Mouse (Mus musculus): ENCODE measurements around the gene Prkag2.
A peak's percentile ranks its signal among the peaks of the same experiment; 100 is the strongest.

Prkag2 gene

GRCm38 (mm10) chr5:24919155-24919554, 181.3 kb downstream of the Prkag2 start:
- DNase-seq (ENCODE audit: low spot score in 2 of 2), result no peak

DNA sequence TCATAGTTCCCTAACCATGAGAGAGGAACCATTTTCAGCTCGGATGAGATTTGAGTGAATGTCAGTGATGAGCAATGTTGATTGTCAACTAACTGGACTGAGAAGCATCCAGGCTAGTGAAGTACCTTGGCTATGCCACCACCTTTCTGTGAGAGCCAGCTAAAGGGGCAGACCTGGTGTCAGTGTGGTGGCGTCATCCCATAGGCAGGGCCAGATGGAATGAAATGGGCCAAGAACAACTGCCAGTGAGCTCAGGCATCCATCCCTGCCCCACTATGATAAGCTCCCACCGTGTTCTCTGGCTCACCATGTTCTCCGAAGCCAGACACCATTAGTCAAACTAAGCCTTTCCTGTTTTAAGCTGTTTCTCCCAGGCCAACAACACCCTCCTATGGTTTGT, 183.9 kb downstream of the Prkag2 start:
- DNase-seq (ENCODE audit: low spot score in 2 of 2), result no peak

GRCm38 (mm10) chr5:24915119-24915518, 185.3 kb downstream of the Prkag2 start:
- DNase-seq (ENCODE audit: low spot score in 2 of 2), result no peak

DNA sequence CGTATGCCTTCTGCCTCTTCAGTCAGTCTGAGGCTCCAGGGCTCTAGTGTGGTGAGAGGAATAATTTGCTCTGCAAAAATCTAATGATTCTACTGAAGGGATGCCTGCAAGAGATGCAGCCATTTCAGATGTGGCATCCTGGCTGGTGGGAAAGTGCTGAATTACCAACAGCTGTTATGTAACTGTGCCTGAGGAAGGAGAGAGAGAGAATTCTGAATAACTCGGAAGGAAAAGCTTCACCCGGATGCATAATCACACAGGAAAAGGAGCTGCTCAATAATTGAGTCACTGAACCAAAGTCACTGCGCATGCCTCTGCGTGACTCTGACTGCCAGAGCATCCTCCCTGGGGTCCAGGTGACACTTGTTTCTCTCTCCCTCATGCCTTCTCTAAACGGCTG, 186.8 kb downstream of the Prkag2 start:
- DNase-seq (ENCODE audit: low spot score in 2 of 2), result no peak

DNA sequence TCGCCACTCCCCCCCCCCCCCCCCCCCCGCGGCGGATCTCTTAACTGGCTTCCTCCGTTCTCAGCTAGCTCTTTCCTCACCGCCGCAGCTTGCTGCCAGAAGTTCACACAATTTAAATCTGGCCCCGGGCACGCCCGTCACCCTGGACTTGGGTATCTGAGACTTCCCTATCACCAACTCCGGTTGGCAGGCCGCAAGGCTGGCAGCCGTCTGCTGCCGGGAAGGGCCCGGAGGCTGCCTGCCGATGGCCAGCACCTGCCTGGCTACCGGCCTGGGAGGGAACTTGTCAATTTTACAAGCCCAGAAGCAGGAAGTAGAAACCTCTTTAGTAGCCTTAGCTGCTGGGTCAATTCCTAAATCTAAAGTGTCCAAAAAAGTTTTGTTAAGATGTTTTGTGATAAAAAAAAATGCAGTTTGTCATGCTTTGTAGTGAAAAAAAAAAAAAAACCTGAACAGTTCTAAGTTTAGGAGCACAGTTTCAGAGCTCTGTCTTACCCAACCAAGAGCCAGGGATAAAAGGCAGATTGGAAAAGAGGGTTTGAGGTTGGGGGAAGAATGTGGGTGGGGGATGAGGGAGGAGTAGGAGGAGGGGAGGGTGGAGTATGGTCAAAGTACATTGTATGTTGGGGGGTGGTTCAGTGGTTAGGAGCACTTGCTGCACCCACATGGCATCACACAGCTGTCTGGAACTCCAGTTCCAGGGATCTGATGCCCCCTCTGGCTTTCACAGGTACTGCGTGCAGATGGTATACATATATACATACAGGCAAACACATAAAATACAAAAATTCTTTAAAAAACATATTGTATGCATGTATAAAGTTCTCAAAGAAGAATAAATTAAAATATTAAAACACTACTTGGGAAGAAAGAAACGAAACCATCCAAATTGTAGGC, 191.4 kb downstream of the Prkag2 start:
- DNase-seq (ENCODE audit: low spot score in 2 of 2), result peak; percentile 19 to 45

DNA sequence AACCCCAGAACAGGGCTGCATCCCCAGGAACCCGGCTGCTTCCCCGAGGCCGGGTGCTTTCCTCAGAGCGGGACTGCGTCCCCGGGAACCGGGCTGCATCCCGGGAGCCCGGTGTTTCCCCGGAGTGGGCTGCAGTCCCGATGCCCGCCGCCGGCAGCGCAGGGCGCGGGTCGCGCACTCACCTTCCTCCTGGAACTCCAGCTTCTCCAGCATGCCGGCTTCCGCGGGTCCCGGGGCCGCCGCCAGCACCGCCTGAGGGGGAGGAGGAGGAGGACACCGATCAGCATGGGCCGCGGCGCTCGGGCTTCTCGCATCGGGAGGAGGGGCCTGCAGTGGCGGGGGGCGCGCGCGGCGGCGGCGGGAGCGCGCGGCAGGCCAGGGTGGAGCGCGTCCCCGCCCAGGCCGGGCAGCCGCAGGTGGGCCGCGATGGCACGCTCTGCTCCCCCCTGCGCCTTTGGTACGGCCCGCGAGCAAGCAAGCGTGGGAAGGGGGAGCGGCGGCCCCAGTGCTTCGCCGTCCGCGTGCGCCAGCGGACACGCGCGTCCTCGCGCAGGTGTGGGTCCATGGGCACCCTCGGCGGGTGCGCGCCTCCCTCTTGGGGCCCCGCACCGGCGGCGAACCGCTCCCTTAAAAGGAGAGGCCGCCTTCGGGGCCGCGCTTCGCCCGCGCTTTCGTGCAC, 192.2 kb downstream of the Prkag2 start:
- peak; percentile 75 to 78 for DNase-seq (ENCODE audit: low spot score in 2 of 2)

DNA sequence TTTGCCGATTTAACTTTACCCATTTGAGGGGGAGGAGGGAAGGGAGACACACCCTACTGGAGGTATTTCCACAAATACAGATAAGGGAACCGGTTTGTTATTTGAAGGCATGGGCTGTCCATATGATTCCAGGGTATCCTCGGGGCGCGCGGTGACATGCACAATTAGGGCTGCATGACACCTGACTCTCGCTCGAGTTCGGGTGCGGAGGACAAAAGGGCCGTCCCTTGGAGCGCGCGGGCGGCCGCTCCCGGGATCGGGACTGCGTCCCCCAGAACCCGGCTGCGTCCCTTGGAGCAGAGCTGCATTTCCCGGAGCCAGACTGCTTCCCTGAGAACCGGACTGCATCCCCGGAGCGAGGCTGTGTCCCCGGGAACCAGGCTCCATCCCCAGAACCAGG, 192.7 kb downstream of the Prkag2 start:
- DNase-seq (ENCODE audit: low spot score in 2 of 2), result peak in 1 of 2 experiments; percentile 3

DNA sequence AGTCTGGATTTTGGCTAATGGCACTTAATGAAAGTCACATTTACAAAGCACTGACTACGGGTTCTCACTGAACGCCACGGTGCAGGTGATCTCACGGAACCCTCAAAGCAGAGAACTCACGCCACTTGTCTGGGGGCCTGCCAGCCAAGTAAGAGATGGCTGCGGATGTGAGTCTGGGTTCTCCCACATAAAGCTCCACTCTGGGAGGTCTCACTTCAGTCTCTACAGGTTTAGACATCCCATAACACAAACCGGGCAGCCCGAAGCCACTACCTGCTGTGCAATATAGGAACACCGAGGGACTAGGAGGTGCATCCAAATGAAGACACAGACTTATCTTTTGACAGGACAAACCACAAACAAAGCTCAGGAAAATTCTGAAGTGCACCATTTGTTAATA, 193.6 kb downstream of the Prkag2 start:
- no peak for DNase-seq (ENCODE audit: low spot score in 2 of 2)

- no peak for DNase-seq (ENCODE audit: low spot score in 2 of 2)
Observed at GRCm38 (mm10) chr5:24904941-24905340, 195.5 kb downstream of the Prkag2 start.

DNA sequence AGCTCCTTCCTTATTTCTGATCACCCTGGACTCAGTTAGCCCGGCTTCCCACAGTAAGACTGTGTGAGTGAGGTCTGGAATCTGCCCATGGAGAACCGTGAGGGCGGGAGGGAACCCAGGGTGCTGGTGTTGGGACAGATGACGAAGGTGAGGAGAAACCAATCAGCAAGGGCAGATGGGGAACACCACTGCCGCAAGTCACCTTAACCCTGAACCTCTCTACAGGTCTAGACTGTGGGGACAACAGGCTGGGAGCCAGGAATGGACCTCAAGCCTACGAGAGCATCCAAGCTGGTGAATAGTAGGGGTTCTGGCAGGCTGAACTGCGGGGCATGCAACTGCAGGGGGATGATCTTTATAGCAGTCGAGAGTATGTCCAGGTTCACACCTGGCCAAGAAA, 196.0 kb downstream of the Prkag2 start:
- no peak for DNase-seq (ENCODE audit: low spot score in 2 of 2)

DNA sequence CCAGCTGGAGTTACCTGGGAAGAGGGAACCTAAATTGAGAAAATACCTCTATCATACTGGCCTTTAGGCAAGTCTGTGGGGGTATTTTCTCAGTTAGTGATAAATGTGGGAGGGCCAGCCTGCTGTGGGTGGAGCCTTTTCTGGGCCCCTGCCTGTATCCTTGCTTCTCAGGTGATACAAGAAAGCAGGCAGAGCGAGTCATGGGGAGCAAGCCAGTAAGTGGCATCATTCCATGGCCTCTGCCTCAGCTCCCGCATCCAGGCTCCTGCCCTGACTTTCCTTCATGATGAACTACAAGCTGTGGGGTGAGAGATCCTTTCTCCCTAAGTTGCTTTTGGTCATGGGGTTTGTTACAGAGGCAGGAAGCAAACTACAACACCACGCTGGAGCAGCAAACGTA, 196.4 kb downstream of the Prkag2 start:
- no peak for DNase-seq (ENCODE audit: low spot score in 2 of 2)

- peak in 1 of 2 experiments; percentile 10 for DNase-seq (ENCODE audit: low spot score in 2 of 2)
Observed at GRCm38 (mm10) chr5:24902835-24903234, 197.6 kb downstream of the Prkag2 start.

DNA sequence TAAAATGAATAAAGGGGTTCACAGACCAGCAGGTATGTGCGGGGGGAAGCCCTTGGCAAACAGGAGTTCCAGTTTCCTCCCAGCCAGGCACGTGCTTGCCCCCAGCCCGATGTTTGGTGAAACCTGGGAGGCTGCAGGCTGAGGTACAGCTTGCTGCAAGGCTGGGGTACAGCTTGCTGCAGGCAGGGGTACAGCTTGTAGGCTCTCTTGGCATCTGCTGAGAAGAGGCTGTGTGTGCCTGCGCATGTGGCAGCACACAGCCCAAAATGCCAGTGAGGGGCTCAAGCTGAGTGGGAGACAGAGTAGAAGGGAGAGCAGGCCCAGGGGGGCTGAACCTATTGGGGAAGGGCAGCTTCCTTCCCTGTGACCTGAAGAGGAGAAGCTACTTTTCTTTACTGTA, 204.8 kb downstream of the Prkag2 start:
- no peak for DNase-seq (ENCODE audit: low spot score in 2 of 2)

DNA sequence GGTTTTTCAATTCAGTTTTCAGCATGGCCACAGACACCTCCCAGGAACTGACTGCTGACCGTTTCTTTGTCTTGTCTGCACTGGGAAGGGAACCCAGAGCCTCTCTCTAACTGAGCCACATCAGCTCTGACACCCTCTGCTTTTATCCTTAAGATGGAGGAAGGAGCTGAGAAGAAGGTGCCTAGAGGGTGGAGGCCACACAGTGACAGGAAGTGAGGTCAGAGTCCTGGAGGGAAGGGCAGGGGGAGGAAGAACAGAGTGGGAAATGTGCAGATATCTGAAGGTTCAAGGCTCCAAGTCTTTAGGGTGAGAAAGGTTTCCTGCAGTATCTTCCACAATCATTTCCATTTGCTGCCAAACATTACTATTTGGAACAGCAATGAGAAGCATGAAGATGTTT, 205.6 kb downstream of the Prkag2 start:
- DNase-seq (ENCODE audit: low spot score in 2 of 2), result no peak

DNA sequence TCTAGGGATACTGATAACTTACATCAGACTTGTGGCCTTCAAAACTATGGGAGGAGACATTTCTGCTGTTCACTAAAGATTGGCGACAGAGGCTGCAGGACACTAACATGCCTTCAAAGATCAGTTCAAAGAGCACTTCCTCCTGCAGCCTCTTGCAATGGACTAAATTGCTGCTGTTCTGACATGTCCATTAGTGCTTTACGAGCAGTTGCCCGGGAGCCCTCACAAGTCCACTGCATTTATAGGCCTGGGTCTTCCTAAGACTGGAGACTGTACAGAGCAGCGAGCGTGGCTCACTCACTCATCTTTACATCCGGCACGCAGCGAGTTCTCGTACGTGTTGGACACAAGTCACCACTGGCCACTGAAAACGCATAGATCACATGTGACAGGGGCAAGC, 208.0 kb downstream of the Prkag2 start:
- no peak for DNase-seq (ENCODE audit: low spot score in 2 of 2)

GRCm38 (mm10) chr5:24889860-24890259, 210.6 kb downstream of the Prkag2 start:
- DNase-seq (ENCODE audit: low spot score in 2 of 2), result no peak

DNA sequence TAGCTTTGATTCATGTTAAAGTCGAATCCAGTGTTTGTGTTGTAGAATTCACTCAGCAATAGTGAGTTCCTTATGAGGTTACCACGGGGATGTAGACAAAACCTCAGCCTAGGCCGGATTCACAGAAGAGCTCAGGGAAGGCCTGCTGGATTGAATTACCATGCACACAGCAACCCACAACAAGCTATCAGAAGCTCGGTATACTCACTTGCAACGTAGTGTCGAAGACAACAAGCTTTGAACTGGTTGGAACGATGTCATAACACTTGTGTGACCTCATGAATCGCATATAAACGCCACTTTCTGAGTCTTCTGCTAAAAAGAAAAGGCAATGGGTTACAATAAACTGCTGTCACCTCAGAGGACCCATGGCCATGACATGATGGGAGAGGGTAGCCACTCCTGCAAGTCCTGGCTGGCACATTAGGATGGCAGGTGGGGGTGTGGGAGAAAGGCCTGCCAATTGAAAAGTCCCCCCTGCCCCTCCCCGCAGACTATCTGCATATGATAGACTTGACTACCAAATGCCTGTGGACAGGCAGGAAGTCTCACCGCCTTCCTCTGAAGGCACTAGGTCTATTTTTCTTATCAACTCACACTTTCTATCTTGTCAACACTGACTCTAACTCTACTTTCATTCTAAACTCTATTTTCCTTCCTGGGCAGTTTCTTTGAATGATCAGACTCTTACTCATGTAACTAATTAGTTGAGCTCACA, 211.4 kb downstream of the Prkag2 start:
- no peak for DNase-seq (ENCODE audit: low spot score in 2 of 2)

DNA sequence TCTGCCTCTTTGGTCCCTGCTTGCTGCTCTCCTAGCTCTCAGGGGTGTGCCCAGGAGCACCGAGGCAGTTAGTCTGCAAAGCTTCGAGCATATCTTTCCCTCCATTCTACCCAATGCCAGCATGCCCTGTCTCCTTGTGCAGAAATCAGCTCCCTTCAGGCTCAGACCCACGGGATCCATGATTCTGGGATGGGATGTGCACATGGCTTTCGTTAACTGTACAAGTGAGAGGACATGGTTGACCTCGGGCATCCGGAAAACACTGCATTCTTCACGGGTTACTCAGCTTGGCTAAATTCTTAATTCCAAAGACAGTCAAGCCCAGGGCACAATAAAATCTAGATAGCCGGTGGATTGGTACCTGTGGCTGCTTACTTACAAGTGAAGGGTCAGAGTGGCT, 213.2 kb downstream of the Prkag2 start:
- no peak for DNase-seq (ENCODE audit: low spot score in 2 of 2)

DNA sequence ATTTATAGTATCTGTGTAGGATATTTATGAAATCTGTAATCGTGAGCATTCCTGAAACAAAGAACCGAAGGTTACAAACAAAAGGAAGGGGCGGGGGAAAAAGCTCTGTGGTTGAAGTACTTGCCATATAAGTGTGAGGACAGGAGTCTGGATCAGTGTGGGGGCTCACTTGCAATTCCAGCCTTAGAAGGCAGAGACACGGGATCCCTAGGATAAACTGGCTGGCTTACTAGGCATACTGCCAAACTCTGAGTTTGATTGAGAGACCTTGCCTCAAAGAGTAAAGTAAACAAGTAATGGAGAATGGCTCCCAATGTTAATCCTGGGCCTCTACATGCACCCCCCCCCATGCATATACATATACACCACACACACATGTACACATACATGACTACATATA, 221.7 kb downstream of the Prkag2 start:
- DNase-seq (ENCODE audit: low spot score in 2 of 2), result no peak

DNA sequence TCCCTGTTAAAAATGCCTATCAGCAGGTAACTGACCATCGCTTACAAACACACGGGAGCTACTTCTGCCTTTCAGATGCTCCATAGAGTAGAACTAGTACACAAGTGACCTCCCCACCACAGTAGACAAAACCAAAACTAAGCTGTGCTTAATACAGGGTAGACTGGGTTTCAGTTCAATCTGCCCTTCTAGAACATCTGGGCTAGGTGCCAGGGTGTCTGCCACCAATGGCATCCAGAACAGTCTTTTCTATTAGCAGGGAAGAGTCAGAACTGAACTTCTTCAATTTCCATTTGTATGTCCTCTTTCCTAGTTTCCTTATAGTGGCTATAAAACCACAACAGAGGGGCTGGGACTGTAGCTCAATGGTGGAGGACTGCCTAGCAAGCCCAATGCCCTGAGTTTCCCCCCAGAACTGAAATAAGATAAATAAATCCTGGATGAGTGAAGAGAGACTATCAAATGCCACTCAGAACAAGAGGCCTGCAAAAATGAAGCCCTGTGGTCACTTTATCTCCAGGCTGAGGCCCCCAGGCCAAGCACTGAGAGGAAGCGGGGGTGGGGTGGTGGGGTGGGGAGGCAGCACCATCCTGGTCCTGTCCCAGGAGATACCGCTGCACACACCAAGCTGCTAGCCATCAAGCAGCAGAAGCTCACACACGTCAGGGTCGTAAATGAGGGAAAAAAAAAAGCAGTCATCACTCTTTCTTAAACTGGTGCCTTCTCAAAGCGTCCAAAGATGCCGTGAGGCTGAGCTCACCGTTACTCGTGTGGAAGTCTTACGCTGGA, 222.4 kb downstream of the Prkag2 start:
- no peak for DNase-seq (ENCODE audit: low spot score in 2 of 2)

DNA sequence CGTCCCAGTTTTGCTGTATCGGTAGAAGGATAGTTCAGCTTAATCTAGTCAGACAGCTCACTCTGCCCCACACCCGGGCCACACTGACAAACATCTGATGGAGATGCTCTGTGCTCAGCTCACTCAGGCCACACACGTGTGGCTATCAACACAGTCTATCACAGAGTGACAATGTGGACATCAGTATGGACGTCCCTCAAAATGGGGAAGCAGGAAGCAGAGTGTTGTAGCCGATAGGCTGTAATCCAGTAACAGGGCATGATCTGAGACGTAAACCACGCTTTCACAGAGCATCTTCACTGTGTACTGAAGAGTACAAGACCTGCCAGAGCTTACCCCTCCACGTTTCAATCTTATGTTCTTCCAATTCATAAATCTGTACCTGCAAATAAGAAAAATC, 223.8 kb downstream of the Prkag2 start:
- no peak for DNase-seq (ENCODE audit: low spot score in 2 of 2)

DNA sequence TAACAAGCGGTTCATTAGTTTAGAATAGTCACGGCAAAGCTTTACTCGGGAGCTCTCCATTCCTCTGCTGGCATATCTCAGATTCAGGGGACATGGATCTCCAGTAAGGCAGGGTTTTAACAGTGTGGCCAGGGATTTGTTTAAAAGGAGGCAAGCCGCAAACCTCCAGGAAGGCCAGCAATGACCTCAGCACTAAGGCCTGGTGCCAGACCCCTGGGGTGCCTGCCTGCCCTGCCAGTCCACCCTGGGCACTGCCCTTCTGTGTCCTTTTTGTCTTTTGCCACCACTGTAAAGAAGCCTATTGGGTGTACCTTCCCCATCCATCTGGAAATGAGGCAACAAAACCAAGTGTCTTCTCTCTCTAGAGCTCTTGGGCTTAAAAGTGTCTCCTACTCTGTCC, 226.3 kb downstream of the Prkag2 start:
- DNase-seq (ENCODE audit: low spot score in 2 of 2), result no peak
